Mouse (Mus musculus): ENCODE results near the gene Lbr.

- TF ChIP-seq POLR2A (IDR thresholded peaks at IDR 0.05; ENCODE audit: low read depth, low read length) (peak; percentile 78), CTCF (IDR thresholded peaks at IDR 0.05; ENCODE audit: borderline replicate concordance, insufficient read depth, low read length) (no peak)
Observed at GRCm38 (mm10) chr1:181841864-181842672, 778 bp downstream of the Lbr start.

Data from embryonic fibroblast, embryonic 13.5 days (primary cell).